Mouse (Mus musculus) lung, postnatal 0 days (tissue): Measurements from ENCODE around the gene Sp1.
A peak's percentile ranks its signal among the peaks of the same experiment; 100 is the strongest.

ENCODE experiments used
- CTCF ChIP-seq: IDR thresholded peaks from 2 replicates; pipeline ENCODE4 v1.5.1; 2016; ENCODE audit warnings: antibody characterized with exemption, mild to moderate bottlenecking
- EP300 ChIP-seq: IDR thresholded peaks from 2 replicates; pipeline ENCODE4 v1.6.1; 2016; ENCODE audit warnings: antibody characterized with exemption, mild to moderate bottlenecking, control low read depth

DNA sequence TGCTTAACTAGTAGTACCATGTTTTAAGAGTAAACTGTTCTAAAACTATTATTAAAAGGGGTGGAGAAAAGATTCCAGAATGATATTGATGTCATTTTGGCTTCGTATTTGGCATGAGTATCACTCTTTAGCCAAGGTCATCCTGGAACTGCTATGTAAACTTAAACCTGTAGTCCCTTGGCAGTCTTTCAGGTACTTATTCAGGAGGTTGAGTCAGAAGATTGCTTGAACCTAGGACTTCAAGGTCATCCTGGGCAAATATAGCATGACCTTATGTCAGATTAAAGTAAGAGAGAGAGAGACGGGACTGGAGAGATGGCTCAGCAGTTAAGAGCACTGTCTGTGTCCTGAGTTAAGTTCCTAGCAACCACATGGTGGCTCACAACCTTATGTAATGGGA lies 18.7 kb downstream of the Sp1 start:
- TF ChIP-seq CTCF (0 out of 2 replicates have a peak, but pooled peaks have one; percentile 10), EP300 (no peak)
